Mouse (Mus musculus) hindbrain, embryonic 16.5 days (tissue): ENCODE measurements around the gene Rita1. TPM values are rescaled to one million over a fixed set of nuclear protein-coding genes. Genes with fewer than 3 reads are reported as not detected.

Experiments
- ATAC-seq: fragments of 200-750 bp; cut with Nextera tagmentation; 2 replicates; pipeline ENCODE4 v1.8.0; 2017; ENCODE audit warnings: moderate TSS enrichment, moderate library complexity
- H3K27ac ChIP-seq: fragments of 300-500 bp; sonication (generic); 2 replicates; pipeline ENCODE4 v1.5.1; 2014; ENCODE audit warnings: low read depth, mild to moderate bottlenecking, control low read depth, low read length, moderate library complexity
- H3K27me3 ChIP-seq: fragments of 300-500 bp; sonication (generic); replicated peaks from 2 replicates; pipeline ENCODE4 v1.6.1; 2014; ENCODE audit warnings: low read length; ENCODE audit not compliant: control insufficient read depth, insufficient read depth
- H3K36me3 ChIP-seq: fragments of 300-500 bp; sonication (generic); 2 replicates; pipeline ENCODE4 v1.6.1; 2014; ENCODE audit warnings: mild to moderate bottlenecking, low read length, moderate library complexity, mixed read lengths; ENCODE audit not compliant: control insufficient read depth, insufficient read depth
- H3K4me1 ChIP-seq: fragments of 300-500 bp; sonication (generic); 2 replicates; pipeline ENCODE4 v1.6.1; 2014; ENCODE audit warnings: low read depth, low read length; ENCODE audit not compliant: control insufficient read depth, insufficient read depth
- H3K4me2 ChIP-seq: fragments of 300-500 bp; sonication (generic); 2 replicates; pipeline ENCODE4 v1.6.1; 2014; ENCODE audit warnings: mild to moderate bottlenecking, low read length, control low read depth, moderate library complexity
- H3K4me3 ChIP-seq: fragments of 300-500 bp; sonication (generic); 2 replicates; pipeline ENCODE4 v1.5.1; 2014; ENCODE audit warnings: mild to moderate bottlenecking, low read length, control low read depth, moderate library complexity
- H3K9ac ChIP-seq: fragments of 300-500 bp; sonication (generic); 2 replicates; pipeline ENCODE4 v1.6.1; 2014; ENCODE audit warnings: low read depth, mild to moderate bottlenecking, control low read depth, low read length, moderate library complexity
- H3K9me3 ChIP-seq: fragments of 300-500 bp; sonication (generic); 2 replicates; pipeline ENCODE4 v1.6.1; 2014; ENCODE audit warnings: mild to moderate bottlenecking, low read length, moderate library complexity; ENCODE audit not compliant: control insufficient read depth
- WGBS: fragments of 180-500 bp; shearing (Covaris S2); extraction: QIAGEN DNeasy Blood & Tissue Kit; methylation state at CpG from one replicate; pipeline ENCODE4 v1.1.7; 2014; 5-methylcytosine and 5-hydroxymethylcytosine counted together
- polyA plus RNA-seq: library from polyadenylated mRNA; unstranded; fragments of >200 nt; fragmentation: Nextera tagmentation; extraction: Ambion mirVana; gene quantifications from 2 replicates; pipeline ENCODE4 v1.2.1, GENCODE M21; 2015

The Rita1 gene
- polyA plus RNA-seq, 1 experiment from 2014 or later: 29.3 TPM

DNA sequence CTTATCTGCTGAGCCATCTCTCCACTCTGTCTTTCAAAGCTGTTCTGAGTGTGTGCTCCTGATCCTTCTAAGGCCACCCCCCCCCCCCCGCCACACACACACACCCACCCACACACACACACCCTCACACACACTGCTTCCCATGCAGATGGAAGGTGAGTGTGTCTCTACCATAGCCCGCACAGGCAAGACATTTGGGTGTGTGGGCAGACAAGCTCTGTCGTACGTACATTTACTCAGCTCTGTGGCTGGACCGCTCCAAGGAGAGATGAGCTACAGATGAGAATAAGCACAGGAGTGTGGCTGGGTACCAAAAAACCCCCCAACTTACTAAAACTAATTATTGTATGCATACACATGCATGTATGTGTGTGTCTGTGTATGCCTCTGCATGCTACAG is 61.7 kb downstream of the Rita1 start:
- Histone ChIP-seq H3K4me2 (no peak overlapping the region), H3K36me3 (peaks cover 18% of the 10 kb centered on the region), H3K27me3 (no peaks in the 10 kb centered on the region), H3K9me3 (no peaks in the 10 kb centered on the region), H3K9ac (no peak overlapping the region), H3K27ac (no peak overlapping the region), H3K4me3 (no peak overlapping the region), H3K4me1 (no peaks in the 10 kb centered on the region)
- ATAC-seq: no peak
- WGBS: 99% methylated on average over 5 of the region's 5 CpGs

DNA sequence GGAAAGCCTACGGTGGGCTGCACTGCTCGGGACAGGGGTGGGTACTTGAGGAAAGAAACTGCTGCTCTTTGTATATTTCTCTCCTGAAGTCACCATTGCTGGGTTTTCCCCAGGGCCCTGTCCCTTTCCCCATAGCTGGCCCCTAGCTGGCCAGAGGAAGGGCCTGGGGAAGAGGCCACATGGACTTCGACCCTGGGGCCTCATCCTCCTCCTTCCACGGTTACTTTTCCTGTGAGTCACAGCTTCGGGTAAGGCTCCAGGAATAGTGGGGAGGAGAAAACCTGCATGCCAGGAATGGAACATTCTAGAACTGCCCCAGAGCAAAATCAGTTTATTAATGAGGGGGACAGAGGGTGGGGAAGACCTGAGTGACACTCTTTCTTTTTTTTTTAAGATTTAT is 62.3 kb downstream of the Rita1 start:
- ATAC-seq: no peak
- no peak overlapping the region for H3K9ac ChIP-seq
- H3K9me3 ChIP-seq: no peaks in the 10 kb centered on the region
- no peaks in the 10 kb centered on the region for H3K27me3 ChIP-seq
- H3K4me2 ChIP-seq: no peak overlapping the region
- H3K4me1 ChIP-seq: no peaks in the 10 kb centered on the region
- no peak overlapping the region for H3K4me3 ChIP-seq
- peaks cover 15% of the 10 kb centered on the region for H3K36me3 ChIP-seq
- 94% methylated on average over 5 of the region's 5 CpGs for WGBS
- no peak overlapping the region for H3K27ac ChIP-seq

DNA sequence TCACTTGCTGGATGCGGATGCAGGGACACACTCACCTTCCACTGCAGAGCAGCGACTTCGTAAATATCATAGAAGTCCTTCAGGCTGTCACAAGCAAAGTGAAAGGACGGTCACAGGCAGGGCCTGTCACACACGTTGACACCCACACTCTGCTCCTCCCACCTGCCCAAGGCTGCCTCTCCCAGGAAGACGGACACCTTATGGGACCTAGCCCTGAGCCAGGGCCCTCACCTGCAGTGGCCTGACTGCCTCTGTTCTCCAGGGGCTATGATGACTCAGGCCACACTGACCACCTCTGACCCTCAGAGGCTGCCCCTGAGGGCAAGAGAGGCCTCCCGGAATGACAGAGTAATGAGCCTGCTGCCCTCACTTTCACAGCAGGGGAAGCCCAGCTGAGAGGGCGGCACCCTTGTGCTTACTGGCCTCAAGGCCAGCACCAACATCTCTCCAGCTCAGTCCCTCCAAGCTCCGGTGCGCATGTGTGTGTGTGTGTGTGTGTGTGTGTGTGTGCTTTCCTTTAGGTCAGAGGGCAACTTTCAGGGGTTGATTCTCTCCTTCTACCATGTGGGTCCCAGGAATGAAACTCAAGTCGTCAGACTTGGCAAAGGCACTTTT is 64.0 kb downstream of the Rita1 start:
- peaks cover 10% of the 10 kb centered on the region for H3K36me3 ChIP-seq
- no peaks in the 10 kb centered on the region for H3K27me3 ChIP-seq
- ATAC-seq: no peak
- no peaks in the 10 kb centered on the region for H3K4me1 ChIP-seq
- no peaks in the 10 kb centered on the region for H3K9me3 ChIP-seq
- H3K27ac ChIP-seq: no peak overlapping the region
- no peak overlapping the region for H3K4me3 ChIP-seq
- no peak overlapping the region for H3K4me2 ChIP-seq
- H3K9ac ChIP-seq: no peak overlapping the region
- 68% methylated on average over 11 of the region's 11 CpGs for WGBS

Other genes with a start within 250 kb of the Rita1 start
- 20.1 and 24.3 TPM in 2 replicates for gene Lhx5, start 180.9 kb downstream of the Rita1 start, polyA plus RNA-seq
- gene Sdsl, start 139.8 kb downstream of the Rita1 start, polyA plus RNA-seq: 8.1 and 9.4 TPM in 2 replicates
- 0.40 and 0.80 TPM in 2 replicates for gene Sds, start 136.1 kb downstream of the Rita1 start, polyA plus RNA-seq
- 37.6 and 39.0 TPM in 2 replicates for gene Plbd2, start 109.0 kb downstream of the Rita1 start, polyA plus RNA-seq
- 2.3 and 2.7 TPM in 2 replicates for gene Slc8b1, start 101.4 kb downstream of the Rita1 start, polyA plus RNA-seq
- gene Tpcn1, start 23.9 kb downstream of the Rita1 start, polyA plus RNA-seq: 15.1 and 17.4 TPM in 2 replicates
- gene Iqcd, start 23.6 kb downstream of the Rita1 start, polyA plus RNA-seq: 2.0 and 2.4 TPM in 2 replicates
- gene Ddx54, start 150 bp upstream of the Rita1 start, polyA plus RNA-seq: 38.4 and 42.0 TPM in 2 replicates
- gene Cfap73, start 21.6 kb upstream of the Rita1 start, polyA plus RNA-seq: 0.51 and 0.92 TPM in 2 replicates
- 0.61 and 1.9 TPM in 2 replicates for gene Rasal1, start 36.2 kb upstream of the Rita1 start, polyA plus RNA-seq
- gene Dtx1, start 99.3 kb upstream of the Rita1 start, polyA plus RNA-seq: 44.8 and 46.6 TPM in 2 replicates
- gene Oas2, start 137.3 kb upstream of the Rita1 start, polyA plus RNA-seq: 0.19 and 0.43 TPM in 2 replicates
- gene Oas3, start 165.1 kb upstream of the Rita1 start, polyA plus RNA-seq: 0.66 and 0.96 TPM in 2 replicates
- 0.19 and 0.86 TPM in 2 replicates for gene Oas1e, start 182.9 kb upstream of the Rita1 start, polyA plus RNA-seq
- gene Oas1c, start 199.9 kb upstream of the Rita1 start, polyA plus RNA-seq: 0.65 and 0.70 TPM in 2 replicates
- not detected in 2 replicates for gene Oas1f, start 234.8 kb upstream of the Rita1 start, polyA plus RNA-seq
- gene Oas1h, start 248.8 kb upstream of the Rita1 start, polyA plus RNA-seq: not detected in 2 replicates